ENCODE assay signal across 30 mouse cellular contexts in the genomic region with DNA sequence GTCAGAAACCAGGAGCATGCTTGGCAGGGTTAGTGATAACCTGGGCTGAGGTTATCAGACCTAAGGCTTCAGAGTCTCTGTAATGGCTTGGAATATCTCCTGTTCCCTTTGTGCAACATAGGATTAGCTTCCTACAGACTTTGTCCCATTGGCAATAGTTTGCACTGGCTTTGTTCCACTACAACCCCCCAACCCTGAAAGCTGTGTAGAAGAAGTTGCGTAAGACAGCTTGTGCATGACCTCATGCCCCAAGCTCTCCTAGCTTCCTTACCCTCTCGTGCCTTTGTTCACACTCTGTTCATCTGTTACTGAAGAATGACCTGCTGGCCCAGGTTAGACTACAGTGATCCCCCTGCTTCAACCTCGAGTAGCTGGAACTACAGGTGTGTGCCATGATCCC. TPM values are rescaled to one million over a fixed set of nuclear protein-coding genes. Genes with fewer than 3 reads are reported as not detected.
"Had no signal": no experiment of that assay in that cellular context is flagged by ENCODE, and none has a peak within 500 bp of the region (broad histone marks: within the 10 kb centered on the region; RNA-seq: fewer than 3 reads in every experiment).

No protein-coding gene starts in this region.

RNA-seq across cellular contexts. Expression of a gene that starts 15.5 kb away (rescaled TPM):
- total RNA-seq: common myeloid progenitor, adult 5-6 weeks; forebrain, postnatal 0 days; gastrocnemius, adult 18-20 months; gastrocnemius, adult 2 months; gastrocnemius, adult 8-10 months; gastrocnemius, postnatal 10 days; gastrocnemius, postnatal 14 days; gastrocnemius, postnatal 25 days; gastrocnemius, postnatal 36 days; gastrocnemius, postnatal 4 days; heart, adult 18-20 months; heart, adult 2 months; heart, adult 8-10 months had no signal
- polyA plus RNA-seq: cortical plate, adult 2 months; embryonic facial prominence, embryonic 10.5 days; embryonic facial prominence, embryonic 11.5 days; embryonic facial prominence, embryonic 12.5 days; embryonic facial prominence, embryonic 13.5 days; embryonic facial prominence, embryonic 14.5 days; embryonic facial prominence, embryonic 15.5 days; erythroblast, embryonic 14.5 days; forebrain, embryonic 10.5 days; forebrain, embryonic 11.5 days; forebrain, embryonic 12.5 days; forebrain, embryonic 13.5 days; forebrain, embryonic 14.5 days; forebrain, embryonic 15.5 days; forebrain, embryonic 16.5 days; forebrain, postnatal 0 days; frontal cortex, adult 2 months; gonadal fat pad, adult 2 months; heart, adult 2 months had no signal

RNA-seq across cellular contexts. Expression of a gene that starts 16.3 kb away (rescaled TPM):
- total RNA-seq: common myeloid progenitor, adult 5-6 weeks; forebrain, postnatal 0 days; gastrocnemius, adult 18-20 months; gastrocnemius, adult 2 months; gastrocnemius, adult 8-10 months; gastrocnemius, postnatal 10 days; gastrocnemius, postnatal 14 days; gastrocnemius, postnatal 25 days; gastrocnemius, postnatal 36 days; gastrocnemius, postnatal 4 days; heart, adult 18-20 months; heart, adult 2 months; heart, adult 8-10 months had no signal
- polyA plus RNA-seq: cortical plate, adult 2 months; embryonic facial prominence, embryonic 10.5 days; embryonic facial prominence, embryonic 11.5 days; embryonic facial prominence, embryonic 12.5 days; embryonic facial prominence, embryonic 13.5 days; embryonic facial prominence, embryonic 14.5 days; embryonic facial prominence, embryonic 15.5 days; erythroblast, embryonic 14.5 days; forebrain, embryonic 10.5 days; forebrain, embryonic 11.5 days; forebrain, embryonic 12.5 days; forebrain, embryonic 13.5 days; forebrain, embryonic 14.5 days; forebrain, embryonic 15.5 days; forebrain, embryonic 16.5 days; forebrain, postnatal 0 days; frontal cortex, adult 2 months; gonadal fat pad, adult 2 months; heart, adult 2 months had no signal

RNA-seq across cellular contexts. Expression of a gene that starts 20.5 kb away (rescaled TPM):
- total RNA-seq: common myeloid progenitor, adult 5-6 weeks; gastrocnemius, adult 18-20 months; gastrocnemius, adult 8-10 months; gastrocnemius, postnatal 25 days; gastrocnemius, postnatal 36 days; heart, adult 18-20 months; heart, adult 2 months; heart, adult 8-10 months had no signal
- polyA plus RNA-seq: embryonic facial prominence, embryonic 10.5 days; embryonic facial prominence, embryonic 11.5 days; embryonic facial prominence, embryonic 12.5 days; embryonic facial prominence, embryonic 13.5 days; erythroblast, embryonic 14.5 days; forebrain, embryonic 10.5 days; forebrain, embryonic 11.5 days; forebrain, embryonic 13.5 days; forebrain, embryonic 14.5 days; forebrain, embryonic 15.5 days; forebrain, embryonic 16.5 days; forebrain, postnatal 0 days had no signal

RNA-seq across cellular contexts. Expression of a gene that starts 30.5 kb away (rescaled TPM):
- polyA plus RNA-seq: cortical plate, adult 2 months; heart, adult 2 months had no signal

RNA-seq across cellular contexts. Expression of a gene that starts 55.1 kb away (rescaled TPM):
- total RNA-seq: common myeloid progenitor, adult 5-6 weeks had no signal
- polyA plus RNA-seq: embryonic facial prominence, embryonic 10.5 days; erythroblast, embryonic 14.5 days had no signal
